Mouse (Mus musculus): ENCODE results near the gene Aldh4a1.

Gene Aldh4a1

GRCm38 (mm10) chr4:139675696-139676095 lies 53.0 kb downstream of the Aldh4a1 start:
- DNase-seq (ENCODE audit: low spot score), result no peak

GRCm38 (mm10) chr4:139683728-139684638 lies 61.3 kb downstream of the Aldh4a1 start:
- DNase-seq (ENCODE audit: low spot score), result no peak

DNA sequence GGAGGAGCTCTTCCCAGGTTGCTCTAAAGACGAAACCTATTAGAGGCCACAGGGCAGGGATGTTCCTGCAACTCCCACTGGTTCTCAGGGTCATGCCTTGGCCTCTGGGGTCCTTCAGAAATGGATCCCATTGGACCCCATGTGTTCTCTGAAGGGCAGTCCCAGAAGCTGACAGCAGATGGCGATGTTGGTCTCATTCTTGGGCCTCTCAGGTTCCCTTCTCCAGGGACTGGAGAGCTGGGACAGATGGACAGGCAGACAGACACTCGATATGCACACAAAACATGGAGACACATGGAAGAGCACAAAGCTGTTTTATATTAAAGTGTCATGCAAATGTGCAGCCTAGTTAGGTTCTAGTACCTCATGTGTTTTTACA lies 62.0 kb downstream of the Aldh4a1 start:
- no peak for DNase-seq (ENCODE audit: low spot score)

- no peak for DNase-seq (ENCODE audit: low spot score)
Observed at GRCm38 (mm10) chr4:139688058-139688457, 65.4 kb downstream of the Aldh4a1 start.

- DNase-seq (ENCODE audit: low spot score), result no peak
Observed at GRCm38 (mm10) chr4:139689627-139690269, 67.1 kb downstream of the Aldh4a1 start.

- DNase-seq (ENCODE audit: low spot score), result no peak
Observed at GRCm38 (mm10) chr4:139693315-139693714, 70.6 kb downstream of the Aldh4a1 start.

DNA sequence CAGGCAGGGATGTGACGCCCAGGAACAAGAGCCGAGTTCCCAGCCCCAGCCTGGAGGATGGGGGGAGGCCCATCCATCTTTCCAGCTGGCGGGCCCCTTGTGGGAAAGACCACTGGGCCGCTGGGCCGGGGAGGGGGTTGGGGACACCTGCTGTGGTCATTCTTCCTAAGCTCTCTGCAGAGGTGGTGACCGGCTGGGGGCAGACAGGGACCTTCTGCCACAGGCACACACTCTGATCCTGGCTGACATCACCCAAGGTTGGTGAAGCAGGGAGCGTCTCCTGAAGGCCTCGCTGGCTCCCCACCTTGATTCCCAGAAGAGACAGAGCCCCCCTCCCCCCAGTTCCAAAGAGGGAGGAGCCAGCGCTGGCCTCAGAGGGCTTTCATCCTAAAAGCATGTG lies 75.1 kb downstream of the Aldh4a1 start:
- no peak for DNase-seq (ENCODE audit: low spot score)

DNA sequence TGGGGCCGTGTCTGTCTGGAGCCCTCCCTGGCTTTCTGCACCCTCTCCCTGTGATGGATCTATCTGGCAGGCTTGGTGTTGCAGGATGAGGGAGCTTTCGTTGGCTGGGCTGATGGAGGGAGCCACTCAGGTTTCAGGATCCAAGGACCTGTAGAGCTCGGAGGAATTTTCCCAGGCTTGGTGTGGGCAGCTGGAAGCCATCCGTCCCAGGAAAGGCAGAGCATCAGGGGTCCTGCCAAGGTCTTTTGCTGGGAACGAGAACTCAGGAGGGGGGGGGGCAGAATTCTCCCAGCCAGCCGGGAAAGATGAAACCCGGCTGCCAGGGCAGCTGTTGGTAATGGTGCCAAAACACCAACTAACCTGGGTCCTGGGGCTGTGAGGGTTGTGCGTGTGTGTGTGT lies 75.9 kb downstream of the Aldh4a1 start:
- no peak for DNase-seq (ENCODE audit: low spot score)

Measured in yolk sac, embryonic 10.5 days (tissue).